Mouse (Mus musculus) urinary bladder, adult 2 months (tissue): ENCODE data around the gene Gm13290. TPM values are rescaled to one million over a fixed set of nuclear protein-coding genes. Genes with fewer than 3 reads are reported as not detected.
"Not testable (repeated sequence)": the region's sequence is repeated elsewhere in the genome, so short reads cannot be mapped to it uniquely, and the experiment has no call there.

ENCODE experiments used
- DNase-seq: peaks from one replicate; pipeline ENCODE4 v3.0.0; 2022; ENCODE audit warnings: low spot score
- polyA plus RNA-seq: library from polyadenylated mRNA; depleted of rRNA; stranded (reverse); fragments of >200 nt; gene quantifications from 2 replicates; pipeline ENCODE4 v1.2.3, GENCODE M21; 2012; rRNA removed

The Gm13290 gene
- 0.07 TPM in 1 of 2 replicates, not detected in the other for polyA plus RNA-seq

DNA sequence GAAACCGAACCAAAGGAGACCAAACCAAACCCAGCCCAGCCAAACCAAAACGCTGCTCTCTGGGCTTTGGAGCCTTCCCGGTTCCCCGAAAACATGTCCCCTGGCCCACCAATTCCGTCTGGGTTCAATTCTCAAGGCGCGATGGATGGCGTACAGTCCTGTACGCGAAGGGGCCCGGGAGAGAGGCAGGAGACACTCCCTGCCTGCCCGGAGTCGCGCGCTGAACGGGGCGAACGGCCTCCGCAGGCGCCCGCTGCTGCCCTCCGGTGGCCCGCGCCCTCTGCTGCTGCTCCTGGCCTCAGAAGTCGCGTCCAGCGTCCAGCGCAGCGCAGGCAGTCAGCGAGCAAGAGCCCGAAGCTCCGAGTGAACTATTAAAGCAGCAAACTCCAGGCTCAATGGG, at the start of gene Gm13290:
Gene Gm13290, plus strand, starts transcription at position 301 of the 400 bp plus-strand sequence.
- DNase-seq = not testable (repeated sequence)

GRCm38 (mm10) chr4:88726727-88727126, 46.9 kb upstream of the Gm13290 start:
- no peak for DNase-seq

GRCm38 (mm10) chr4:88727324-88727723, 46.3 kb upstream of the Gm13290 start:
- no peak for DNase-seq

DNA sequence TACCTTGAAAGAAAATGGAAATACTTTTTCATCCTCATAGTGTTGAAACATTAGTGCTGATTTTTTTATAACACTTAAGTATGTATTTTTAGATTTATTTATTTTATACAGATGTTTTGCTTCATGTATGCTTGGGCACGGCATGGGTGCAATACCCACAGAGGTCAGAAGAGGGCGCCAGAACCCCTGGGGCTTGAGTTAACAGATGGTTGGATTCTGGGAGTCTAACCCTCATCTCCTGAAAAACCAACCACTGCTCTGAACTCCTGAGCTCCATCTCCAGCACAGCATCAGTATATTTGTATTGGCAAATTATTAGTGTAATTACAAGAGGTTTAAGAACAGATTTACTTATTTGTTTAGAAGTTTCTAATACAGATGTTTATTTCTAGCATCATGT, 35.2 kb upstream of the Gm13290 start:
- DNase-seq = no peak

DNA sequence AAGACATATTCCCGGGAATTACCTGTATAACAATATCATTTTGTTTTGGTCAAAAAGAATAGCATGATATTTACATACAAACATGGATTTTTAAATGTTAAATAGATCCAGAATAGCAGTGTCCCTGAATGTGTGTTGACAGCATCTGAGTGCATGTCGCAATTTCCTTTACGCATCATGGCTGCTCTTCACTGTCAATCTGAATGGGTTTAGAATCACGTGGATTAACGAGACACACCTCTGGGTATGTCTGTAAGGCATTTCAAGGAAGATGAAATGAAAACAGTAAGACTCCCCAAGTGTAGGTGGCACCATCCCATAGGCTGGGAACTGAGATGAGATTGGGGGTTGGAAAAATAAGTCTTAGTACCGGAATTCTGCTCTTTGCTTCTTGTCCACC, 34.6 kb upstream of the Gm13290 start:
- no peak for DNase-seq

DNA sequence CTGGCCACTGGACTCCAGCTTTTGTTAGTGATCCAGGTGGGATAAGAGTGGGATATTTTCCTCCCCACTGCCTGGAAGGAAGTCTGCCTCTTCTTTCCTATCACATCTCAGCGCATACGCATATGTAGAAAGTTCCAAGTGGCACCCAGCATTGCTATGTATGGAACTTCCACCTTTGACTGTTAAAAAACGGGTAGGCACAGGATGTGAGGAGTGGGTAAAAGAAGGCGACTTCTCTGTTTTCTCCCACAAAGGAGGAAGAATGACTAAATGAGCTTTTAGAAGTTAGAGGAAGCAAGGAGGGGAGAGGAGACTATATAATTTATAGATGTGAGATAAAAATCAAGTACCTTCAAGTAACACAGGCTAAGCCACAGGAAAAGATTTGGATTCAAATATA, 32.2 kb upstream of the Gm13290 start:
- no peak for DNase-seq

- no peak for DNase-seq
Observed at GRCm38 (mm10) chr4:88742771-88743371, 30.8 kb upstream of the Gm13290 start.

- no peak for DNase-seq
Observed at GRCm38 (mm10) chr4:88744207-88744606, 29.4 kb upstream of the Gm13290 start.

- DNase-seq = no peak
Observed at GRCm38 (mm10) chr4:88749926-88750325, 23.7 kb upstream of the Gm13290 start.

DNA sequence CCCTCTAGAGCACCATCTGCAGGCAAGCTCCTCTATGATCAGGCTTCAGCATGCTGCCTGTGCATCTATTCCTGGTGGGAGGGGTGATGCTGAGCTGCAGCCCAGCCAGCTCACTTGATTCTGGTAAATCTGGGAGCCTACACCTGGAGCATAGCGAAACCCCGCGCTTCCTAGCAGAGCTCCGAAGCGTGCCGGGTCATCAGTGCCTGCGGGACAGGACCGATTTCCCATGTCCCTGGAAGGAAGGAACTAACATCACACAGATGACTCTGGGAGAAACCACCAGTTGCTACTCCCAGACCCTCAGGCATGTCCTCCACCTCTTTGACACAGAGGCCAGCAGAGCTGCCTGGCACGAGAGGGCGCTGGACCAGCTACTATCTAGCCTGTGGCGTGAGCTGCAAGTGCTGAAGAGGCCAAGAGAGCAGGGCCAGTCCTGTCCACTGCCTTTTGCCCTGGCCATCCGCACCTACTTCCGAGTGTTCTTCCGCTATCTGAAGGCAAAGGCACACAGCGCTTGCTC, 18.8 kb upstream of the Gm13290 start, which contains the start of gene Gm13271:
Gene Gm13271, plus strand, starts transcription at position 51 of the 523 bp plus-strand sequence.
- DNase-seq = peak; percentile 80

DNA sequence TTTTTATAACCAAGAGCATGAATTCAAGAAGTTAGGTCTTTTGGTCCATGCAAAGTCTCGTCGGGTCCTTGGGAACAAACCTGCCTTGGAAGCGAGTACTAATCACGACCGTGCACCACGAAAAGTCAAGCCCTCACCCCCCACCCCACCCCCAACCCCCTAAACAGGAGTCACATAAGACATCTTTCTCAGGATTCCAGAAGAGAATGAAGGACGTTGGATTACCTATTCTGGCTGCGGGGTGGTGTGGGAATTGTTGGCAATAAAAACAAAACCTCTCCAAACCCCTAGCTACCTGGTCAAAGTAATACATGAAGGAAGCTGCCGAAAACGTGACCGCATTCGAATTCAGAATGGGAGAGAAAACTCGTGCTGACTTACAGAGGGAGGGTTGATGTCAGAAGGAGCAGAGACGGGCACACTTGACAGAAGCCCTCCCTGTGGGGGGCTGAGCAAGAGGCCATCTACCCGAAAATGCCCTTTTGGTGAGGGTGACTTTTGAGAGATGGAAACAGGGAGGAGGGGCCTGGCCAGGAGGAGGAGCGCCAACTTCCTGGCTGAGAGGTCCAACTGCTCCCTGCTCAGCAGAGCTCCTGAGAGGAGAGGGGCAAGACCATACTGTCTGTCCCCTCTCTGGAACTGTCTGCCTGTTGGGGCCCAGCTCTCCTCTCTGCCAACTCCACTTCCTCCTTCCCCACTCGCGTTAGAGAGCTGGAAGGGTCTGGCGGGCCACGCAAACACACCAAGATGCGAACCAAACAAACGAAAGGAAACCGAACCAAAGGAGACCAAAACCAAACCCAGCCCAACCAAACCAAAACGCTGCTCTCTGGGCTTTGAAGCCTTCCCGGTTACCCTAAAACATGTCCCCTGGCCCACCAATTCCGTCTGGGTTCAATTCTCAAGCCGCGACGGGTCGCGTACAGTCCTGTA, 16.8 kb upstream of the Gm13290 start:
- DNase-seq = not testable (repeated sequence)

GRCm38 (mm10) chr4:88757628-88758031, 16.0 kb upstream of the Gm13290 start:
- peak; percentile 99 for DNase-seq

- not testable (repeated sequence) for DNase-seq
Observed at GRCm38 (mm10) chr4:88758751-88759150, 14.9 kb upstream of the Gm13290 start.

- DNase-seq = not testable (repeated sequence)
Observed at GRCm38 (mm10) chr4:88759610-88760268, 13.9 kb upstream of the Gm13290 start, which contains the start of gene Gm13283. Gm13283 (plus strand) TSS chr4:88760119.

DNA sequence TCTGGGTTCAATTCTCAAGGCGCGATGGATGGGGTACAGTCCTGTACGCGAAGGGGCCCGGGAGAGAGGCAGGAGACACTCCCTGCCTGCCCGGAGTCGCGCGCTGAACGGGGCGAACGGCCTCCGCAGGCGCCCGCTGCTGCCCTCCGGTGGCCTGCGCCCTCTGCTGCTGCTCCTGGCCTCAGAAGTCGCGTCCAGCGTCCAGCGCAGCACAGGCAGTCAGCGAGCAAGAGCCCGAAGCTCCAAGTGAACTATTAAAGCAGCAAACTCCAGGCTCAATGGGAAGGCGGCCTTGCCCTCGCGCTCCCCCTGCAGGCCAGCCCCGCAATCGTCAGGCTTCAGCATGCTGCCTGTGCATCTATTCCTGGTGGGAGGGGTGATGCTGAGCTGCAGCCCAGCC, 13.2 kb upstream of the Gm13290 start:
- peak; percentile 47 for DNase-seq

- DNase-seq = peak; percentile 83
Observed at GRCm38 (mm10) chr4:88761776-88762175, 11.9 kb upstream of the Gm13290 start.

DNA sequence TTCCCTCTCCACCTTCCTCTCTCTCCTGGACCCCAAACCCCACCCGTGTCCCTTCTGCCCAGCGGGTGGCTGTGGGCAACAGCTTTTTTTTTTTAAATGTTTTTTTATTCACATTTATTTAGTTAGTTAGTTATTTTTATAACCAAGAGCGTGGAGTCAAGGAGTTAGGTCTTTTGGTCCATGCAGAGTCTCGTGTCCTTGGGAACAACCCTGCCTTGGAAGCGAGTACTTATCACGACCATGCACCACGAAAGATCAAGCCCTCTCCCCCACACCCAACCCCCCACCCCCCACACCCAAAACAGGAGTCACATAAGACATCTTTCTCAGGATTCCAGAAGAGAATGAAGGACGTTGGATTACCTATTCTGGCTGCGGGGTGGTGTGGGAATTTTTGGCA, 11.3 kb upstream of the Gm13290 start:
- DNase-seq = peak; percentile 36

- not testable (repeated sequence) for DNase-seq
Observed at GRCm38 (mm10) chr4:88763384-88764018, 10.1 kb upstream of the Gm13290 start.

- DNase-seq = not testable (repeated sequence)
Observed at GRCm38 (mm10) chr4:88776622-88777021, 3.0 kb downstream of the Gm13290 start, which contains the start of gene Gm13289. Gm13289 (plus strand) TSS chr4:88776922.

DNA sequence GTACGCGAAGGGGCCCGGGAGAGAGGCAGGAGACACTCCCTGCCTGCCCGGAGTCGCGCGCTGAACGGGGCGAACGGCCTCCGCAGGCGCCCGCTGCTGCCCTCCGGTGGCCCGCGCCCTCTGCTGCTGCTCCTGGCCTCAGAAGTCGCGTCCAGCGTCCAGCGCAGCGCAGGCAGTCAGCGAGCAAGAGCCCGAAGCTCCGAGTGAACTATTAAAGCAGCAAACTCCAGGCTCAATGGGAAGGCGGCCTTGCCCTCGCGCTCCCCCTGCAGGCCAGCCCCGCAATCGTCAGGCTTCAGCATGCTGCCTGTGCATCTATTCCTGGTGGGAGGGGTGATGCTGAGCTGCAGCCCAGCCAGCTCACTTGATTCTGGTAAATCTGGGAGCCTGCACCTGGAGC, 5.9 kb downstream of the Gm13290 start, which contains the start of gene Gm13272:
Gene Gm13272, plus strand, starts transcription at position 301 of the 400 bp plus-strand sequence.
- not testable (repeated sequence) for DNase-seq

GRCm38 (mm10) chr4:88780320-88780719, 6.7 kb downstream of the Gm13290 start:
- DNase-seq = not testable (repeated sequence)
